Mouse (Mus musculus): ENCODE measurements at regions not wholly inside any gene's neighbourhood (a gene's known extent, or its start where the extent isn't known, plus 50 kb on each side); places are given as distances from the start of the nearest gene placed in this dataset.

DNA sequence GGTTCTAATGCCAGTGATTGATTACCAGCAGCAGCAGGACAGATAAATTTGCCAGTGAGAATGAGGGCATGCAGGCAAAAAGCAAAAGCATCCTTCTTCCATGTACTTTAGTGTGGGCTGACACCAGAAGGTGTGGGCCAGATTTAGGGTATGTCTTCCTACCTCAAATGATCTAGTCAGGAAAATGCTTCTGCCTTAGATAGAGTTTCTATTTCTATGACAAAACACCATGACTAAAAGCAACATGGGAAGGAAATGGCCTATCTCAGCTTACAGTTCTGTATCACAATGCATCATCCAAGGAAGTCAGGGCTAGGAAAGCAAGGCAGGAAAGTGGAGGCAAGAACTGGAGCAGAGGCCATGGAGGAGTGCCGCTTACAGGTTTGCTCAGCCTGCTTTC is 349.5 kb downstream of the Slc4a3 start:
- Histone ChIP-seq H3K27me3 (ENCODE audit: insufficient read depth, low read length) (no peaks in the 10 kb centered on the region), H3K9me3 (ENCODE audit: low read length) (peaks cover 30% of the 10 kb centered on the region), H3K4me1 (replicated peaks; ENCODE audit: low read depth, low read length) (no peaks in the 10 kb centered on the region), H3K4me3 (replicated peaks; ENCODE audit: low read length) (no peak overlapping the region), H3K36me3 (ENCODE audit: insufficient read depth, low read length) (no peaks in the 10 kb centered on the region)
- TF ChIP-seq NANOG (IDR thresholded peaks at IDR 0.05; ENCODE audit: borderline replicate concordance, low read length) (no peak), CTCF (conservative IDR thresholded peaks at IDR 0.05; ENCODE audit: low read length) (no peak), POU5F1 (IDR thresholded peaks at IDR 0.05; ENCODE audit: borderline replicate concordance, low read length) (no peak)

DNA sequence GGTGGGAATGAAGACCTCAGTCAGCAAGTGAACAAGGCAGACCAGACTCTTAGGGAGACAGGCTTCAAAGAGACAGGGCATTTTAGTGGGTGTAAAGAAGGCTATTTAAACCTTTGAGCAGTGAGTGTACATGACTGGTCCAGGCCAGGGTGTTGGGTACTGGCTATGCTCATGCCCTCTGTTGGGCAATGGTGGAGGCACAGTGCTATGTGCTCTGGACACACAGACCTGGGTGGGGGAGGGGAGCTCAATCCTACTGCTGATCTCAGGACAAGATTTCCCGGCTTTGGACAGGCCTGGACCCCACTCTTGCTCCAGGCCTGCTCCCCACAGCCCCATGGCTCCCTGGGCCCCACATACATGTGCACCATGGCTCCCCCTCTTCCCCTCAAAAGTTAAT is 355.1 kb downstream of the Slc4a3 start:
- Histone ChIP-seq H3K36me3 (ENCODE audit: insufficient read depth, low read length) (no peaks in the 10 kb centered on the region), H3K4me3 (replicated peaks; ENCODE audit: low read length) (no peak overlapping the region), H3K9me3 (ENCODE audit: low read length) (0 out of 2 replicates have a peak, but pooled peaks cover 1% of the 10 kb centered on the region), H3K27me3 (ENCODE audit: insufficient read depth, low read length) (no peaks in the 10 kb centered on the region), H3K4me1 (replicated peaks; ENCODE audit: low read depth, low read length) (no peaks in the 10 kb centered on the region)
- no peak for TF ChIP-seq CTCF (conservative IDR thresholded peaks at IDR 0.05; ENCODE audit: low read length)
- no peak for TF ChIP-seq POU5F1 (IDR thresholded peaks at IDR 0.05; ENCODE audit: borderline replicate concordance, low read length)
- TF ChIP-seq NANOG (IDR thresholded peaks at IDR 0.05; ENCODE audit: borderline replicate concordance, low read length), result no peak

DNA sequence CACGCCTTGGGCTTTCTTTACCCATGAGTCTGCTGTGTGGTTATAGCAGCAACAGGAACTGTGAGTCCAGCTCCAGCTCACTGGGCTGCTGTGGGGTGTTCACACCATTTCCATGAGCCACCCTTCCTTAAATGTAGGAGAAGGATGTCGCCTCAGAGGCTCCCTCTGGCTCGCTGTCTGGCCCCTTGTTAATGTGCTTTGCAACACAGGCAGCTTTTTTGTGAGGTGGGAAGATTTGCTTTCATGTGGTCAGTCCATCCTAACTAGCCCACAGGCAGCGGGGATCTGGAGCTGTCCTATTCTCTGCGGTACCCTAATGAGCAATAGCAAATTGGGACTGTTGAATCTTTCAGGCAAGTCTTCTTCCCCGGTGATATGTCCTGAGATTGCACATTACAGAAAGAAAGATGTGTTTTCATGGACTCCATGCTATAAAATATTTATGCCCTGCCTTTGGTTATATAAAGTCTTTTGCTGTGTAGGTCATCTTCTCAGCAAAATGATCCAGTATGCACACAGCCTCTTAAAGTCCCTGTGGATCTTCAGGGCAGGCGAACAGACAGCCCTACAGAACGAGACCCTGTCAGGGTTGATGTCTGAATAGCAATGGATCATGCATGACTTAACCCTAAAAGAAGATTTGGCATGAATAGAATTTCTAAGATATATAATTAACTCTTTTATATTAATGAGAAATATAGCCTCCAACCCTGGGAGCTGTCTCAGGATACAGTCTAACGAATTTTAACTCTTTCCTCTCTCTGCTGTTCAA is 359.8 kb downstream of the Slc4a3 start:
- Histone ChIP-seq H3K4me1 (replicated peaks; ENCODE audit: low read depth, low read length) (0 out of 2 replicates have a peak, but pooled peaks cover 2% of the 10 kb centered on the region), H3K9me3 (ENCODE audit: low read length) (no peaks in the 10 kb centered on the region), H3K27me3 (ENCODE audit: insufficient read depth, low read length) (no peaks in the 10 kb centered on the region), H3K36me3 (ENCODE audit: insufficient read depth, low read length) (no peaks in the 10 kb centered on the region), H3K4me3 (replicated peaks; ENCODE audit: low read length) (no peak overlapping the region)
- TF ChIP-seq CTCF (conservative IDR thresholded peaks at IDR 0.05; ENCODE audit: low read length), result no peak
- no peak for TF ChIP-seq POU5F1 (IDR thresholded peaks at IDR 0.05; ENCODE audit: borderline replicate concordance, low read length)
- TF ChIP-seq NANOG (IDR thresholded peaks at IDR 0.05; ENCODE audit: borderline replicate concordance, low read length), result no peak

DNA sequence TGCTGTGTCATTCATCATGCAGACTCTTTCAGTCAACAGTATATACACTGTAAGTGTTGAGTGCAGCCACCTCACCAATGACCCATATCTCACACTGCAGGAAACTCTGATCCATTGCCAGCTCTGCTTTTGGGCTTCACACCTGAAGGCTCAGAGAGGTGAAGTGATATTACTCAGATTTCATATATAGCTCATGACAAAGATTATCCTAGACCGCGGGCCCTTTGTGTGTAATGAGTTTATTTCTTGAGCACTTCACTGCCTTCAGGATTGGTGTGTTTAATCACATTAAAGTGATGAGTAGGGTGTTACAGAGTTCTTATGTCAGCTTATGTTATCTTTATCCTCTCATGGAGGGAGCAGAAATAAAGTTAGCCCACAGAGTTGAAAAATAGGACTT is 369.2 kb downstream of the Slc4a3 start:
- Histone ChIP-seq H3K36me3 (ENCODE audit: insufficient read depth, low read length) (no peaks in the 10 kb centered on the region), H3K27me3 (ENCODE audit: insufficient read depth, low read length) (no peaks in the 10 kb centered on the region), H3K4me1 (replicated peaks; ENCODE audit: low read depth, low read length) (peaks cover 7% of the 10 kb centered on the region), H3K9me3 (ENCODE audit: low read length) (no peaks in the 10 kb centered on the region), H3K4me3 (replicated peaks; ENCODE audit: low read length) (no peak overlapping the region)
- no peak for TF ChIP-seq CTCF (conservative IDR thresholded peaks at IDR 0.05; ENCODE audit: low read length)
- TF ChIP-seq POU5F1 (IDR thresholded peaks at IDR 0.05; ENCODE audit: borderline replicate concordance, low read length), result no peak
- no peak for TF ChIP-seq NANOG (IDR thresholded peaks at IDR 0.05; ENCODE audit: borderline replicate concordance, low read length)

DNA sequence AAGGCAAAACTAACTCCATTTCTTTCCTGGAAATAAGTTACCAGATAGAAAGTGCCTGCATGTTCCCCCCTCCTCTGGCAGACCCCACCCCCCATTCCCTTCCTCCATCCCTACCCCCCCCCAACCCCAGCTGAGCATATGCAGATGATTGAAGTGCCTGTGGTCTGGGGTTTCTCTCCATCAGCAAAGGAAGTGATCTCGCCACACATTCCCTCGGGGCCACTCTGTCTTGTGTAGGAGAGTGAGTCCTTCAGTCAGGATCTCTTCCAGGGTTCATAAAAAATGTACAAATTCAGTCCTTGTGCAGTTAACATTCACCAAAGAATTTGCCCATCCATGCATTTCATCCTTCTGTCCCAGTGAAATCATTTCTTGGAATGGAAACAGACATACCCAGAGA is 370.1 kb downstream of the Slc4a3 start:
- TF ChIP-seq NANOG (IDR thresholded peaks at IDR 0.05; ENCODE audit: borderline replicate concordance, low read length), result no peak
- no peak for TF ChIP-seq CTCF (conservative IDR thresholded peaks at IDR 0.05; ENCODE audit: low read length)
- no peak for TF ChIP-seq POU5F1 (IDR thresholded peaks at IDR 0.05; ENCODE audit: borderline replicate concordance, low read length)
- Histone ChIP-seq H3K4me3 (replicated peaks; ENCODE audit: low read length) (no peak overlapping the region), H3K4me1 (replicated peaks; ENCODE audit: low read depth, low read length) (peaks cover 7% of the 10 kb centered on the region), H3K27me3 (ENCODE audit: insufficient read depth, low read length) (no peaks in the 10 kb centered on the region), H3K9me3 (ENCODE audit: low read length) (no peaks in the 10 kb centered on the region), H3K36me3 (ENCODE audit: insufficient read depth, low read length) (no peaks in the 10 kb centered on the region)

DNA sequence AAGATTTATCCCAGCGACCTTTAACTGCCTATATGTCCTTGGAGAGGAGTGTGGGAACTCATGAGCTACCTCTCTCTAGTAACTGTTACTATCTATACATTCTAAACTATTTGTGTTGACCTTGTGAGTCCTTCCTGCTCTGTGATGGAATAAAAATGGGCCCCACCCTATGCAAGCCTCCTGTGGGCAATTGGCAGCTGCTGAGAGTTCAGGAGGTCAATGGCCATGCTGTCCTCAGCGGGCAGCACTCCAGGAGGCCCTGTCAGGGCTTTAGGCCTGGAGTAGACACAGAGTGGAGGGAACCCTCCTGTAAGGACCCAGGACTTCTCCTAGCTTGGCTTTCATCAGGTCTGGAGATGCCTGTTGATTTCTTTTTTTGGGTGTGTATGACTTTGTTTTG is 373.1 kb downstream of the Slc4a3 start:
- no peaks in the 10 kb centered on the region for H3K9me3 ChIP-seq (ENCODE audit: low read length)
- no peaks in the 10 kb centered on the region for H3K36me3 ChIP-seq (ENCODE audit: insufficient read depth, low read length)
- TF ChIP-seq CTCF (conservative IDR thresholded peaks at IDR 0.05; ENCODE audit: low read length), result no peak
- no peak for TF ChIP-seq NANOG (IDR thresholded peaks at IDR 0.05; ENCODE audit: borderline replicate concordance, low read length)
- no peak for TF ChIP-seq POU5F1 (IDR thresholded peaks at IDR 0.05; ENCODE audit: borderline replicate concordance, low read length)
- no peaks in the 10 kb centered on the region for H3K27me3 ChIP-seq (ENCODE audit: insufficient read depth, low read length)
- peaks cover 7% of the 10 kb centered on the region for H3K4me1 ChIP-seq (replicated peaks; ENCODE audit: low read depth, low read length)
- no peak overlapping the region for H3K4me3 ChIP-seq (replicated peaks; ENCODE audit: low read length)

DNA sequence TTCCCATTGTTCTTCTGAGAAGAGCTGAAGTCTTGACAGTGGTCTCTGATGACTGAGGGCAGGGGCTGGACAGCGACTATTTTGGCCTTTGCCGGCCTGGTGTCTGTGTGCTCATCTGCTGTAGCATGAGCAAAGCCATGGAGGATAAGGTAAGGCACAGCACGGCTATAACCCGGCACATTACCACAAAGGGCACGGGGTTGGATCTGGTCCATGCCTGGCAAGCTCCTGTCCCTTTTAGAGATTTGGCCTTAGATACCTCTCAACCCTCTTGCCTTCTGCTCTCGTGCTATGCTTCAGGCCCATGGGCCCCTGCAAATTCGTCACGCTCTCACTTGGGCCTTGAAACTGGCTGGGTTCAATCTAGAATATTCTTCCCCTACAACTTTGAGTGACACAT is 379.0 kb downstream of the Slc4a3 start:
- H3K4me3 ChIP-seq (replicated peaks; ENCODE audit: low read length), result no peak overlapping the region
- no peak for TF ChIP-seq CTCF (conservative IDR thresholded peaks at IDR 0.05; ENCODE audit: low read length)
- no peak for TF ChIP-seq POU5F1 (IDR thresholded peaks at IDR 0.05; ENCODE audit: borderline replicate concordance, low read length)
- no peak for TF ChIP-seq NANOG (IDR thresholded peaks at IDR 0.05; ENCODE audit: borderline replicate concordance, low read length)
- H3K9me3 ChIP-seq (ENCODE audit: low read length), result no peaks in the 10 kb centered on the region

DNA sequence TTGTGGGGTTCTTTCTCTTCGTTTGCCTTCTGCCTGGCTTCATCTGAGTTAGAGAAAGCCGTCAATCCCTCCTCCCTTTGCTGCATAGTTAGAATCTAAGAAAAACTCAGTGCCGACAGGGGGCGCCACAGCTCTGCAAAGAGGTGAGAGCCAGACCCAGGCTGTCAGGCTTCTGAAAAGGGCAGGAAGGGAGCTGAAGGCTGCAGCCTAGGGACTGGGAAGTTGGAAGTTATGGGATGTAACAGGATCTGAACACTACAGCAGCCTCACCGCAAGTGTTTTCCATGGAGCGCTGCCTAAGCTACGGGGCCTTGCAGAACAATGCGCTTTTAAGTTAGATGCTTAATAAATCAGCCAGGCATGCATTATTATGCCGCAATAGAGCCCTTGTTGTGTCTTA is 379.7 kb downstream of the Slc4a3 start:
- peak; percentile 56 for TF ChIP-seq CTCF (conservative IDR thresholded peaks at IDR 0.05; ENCODE audit: low read length)
- no peak for TF ChIP-seq POU5F1 (IDR thresholded peaks at IDR 0.05; ENCODE audit: borderline replicate concordance, low read length)
- no peak overlapping the region for H3K4me3 ChIP-seq (replicated peaks; ENCODE audit: low read length)
- H3K27me3 ChIP-seq (ENCODE audit: insufficient read depth, low read length), result no peaks in the 10 kb centered on the region
- H3K9me3 ChIP-seq (ENCODE audit: low read length), result no peaks in the 10 kb centered on the region
- H3K36me3 ChIP-seq (ENCODE audit: insufficient read depth, low read length), result no peaks in the 10 kb centered on the region
- H3K4me1 ChIP-seq (replicated peaks; ENCODE audit: low read depth, low read length), result no peaks in the 10 kb centered on the region

More for the DNA sequence above, 379.0 kb downstream of the Slc4a3 start:
- no peaks in the 10 kb centered on the region for H3K4me1 ChIP-seq (replicated peaks; ENCODE audit: low read depth, low read length)
- H3K27me3 ChIP-seq (ENCODE audit: insufficient read depth, low read length), result no peaks in the 10 kb centered on the region
- no peaks in the 10 kb centered on the region for H3K36me3 ChIP-seq (ENCODE audit: insufficient read depth, low read length)

DNA sequence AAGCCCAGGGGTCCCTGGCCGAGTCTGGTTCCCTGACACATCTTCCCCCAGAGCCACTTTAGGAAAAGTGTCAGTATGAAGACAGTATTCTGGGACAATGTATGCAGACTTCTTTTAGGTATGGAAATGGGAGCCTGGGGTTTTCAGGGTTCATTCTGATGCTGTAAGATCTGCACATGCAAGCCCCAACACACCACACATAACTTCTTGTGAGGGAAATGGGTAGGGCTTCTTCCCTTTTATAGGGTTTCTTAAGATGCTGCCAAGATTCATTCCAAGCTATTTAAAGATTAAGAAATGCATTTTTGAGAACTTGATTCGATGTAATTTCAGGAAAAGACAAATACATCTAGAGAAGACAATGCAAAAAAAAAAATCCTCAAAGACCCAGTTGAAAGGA is 385.8 kb downstream of the Slc4a3 start:
- no peak for TF ChIP-seq POU5F1 (IDR thresholded peaks at IDR 0.05; ENCODE audit: borderline replicate concordance, low read length)
- TF ChIP-seq NANOG (IDR thresholded peaks at IDR 0.05; ENCODE audit: borderline replicate concordance, low read length), result no peak
- TF ChIP-seq CTCF (conservative IDR thresholded peaks at IDR 0.05; ENCODE audit: low read length), result no peak
- no peak overlapping the region for H3K4me3 ChIP-seq (replicated peaks; ENCODE audit: low read length)
- H3K27me3 ChIP-seq (ENCODE audit: insufficient read depth, low read length), result no peaks in the 10 kb centered on the region
- H3K9me3 ChIP-seq (ENCODE audit: low read length), result no peaks in the 10 kb centered on the region
- H3K4me1 ChIP-seq (replicated peaks; ENCODE audit: low read depth, low read length), result peaks cover 4% of the 10 kb centered on the region
- no peaks in the 10 kb centered on the region for H3K36me3 ChIP-seq (ENCODE audit: insufficient read depth, low read length)
